ENCODE assay signal across 16 mouse cellular contexts in genomic region chr9:117388024-117388423, GRCm38 (mm10).
DNase-seq lines count a peak whose midpoint lies in the region; ATAC-seq and TF ChIP-seq lines count a peak whose summit lies in the region.
"Had no signal": no experiment of that assay in that cellular context is flagged by ENCODE, and none has a peak within 500 bp of the region (broad histone marks: within the 10 kb centered on the region; RNA-seq: fewer than 3 reads in every experiment).

No protein-coding gene starts in this region.

- H3K4me3 ChIP-seq in cerebellum, adult 2 months (replicated peaks; ENCODE audit: insufficient read depth, low read depth, low read length): no peak overlapping the region
- H3K4me3 ChIP-seq in kidney, embryonic 14.5 days (ENCODE audit: low read length): no peak overlapping the region
- H3K4me3 ChIP-seq in stomach, embryonic 16.5 days (replicated peaks; ENCODE audit: low read length): no peak overlapping the region
- H3K4me3 ChIP-seq: limb, embryonic 10.5 days; liver, embryonic 13.5 days; neural tube, embryonic 12.5 days had no signal

- H3K27me3 ChIP-seq in cerebellum, adult 2 months (ENCODE audit: control insufficient read depth, insufficient read depth, low read length): no peaks in the 10 kb centered on the region
- no peaks in the 10 kb centered on the region for H3K27me3 ChIP-seq in kidney, embryonic 14.5 days (ENCODE audit: control insufficient read depth, insufficient read depth, low read length)
- no peaks in the 10 kb centered on the region for H3K27me3 ChIP-seq in stomach, embryonic 16.5 days (ENCODE audit: control insufficient read depth, insufficient read depth, low read length)
- H3K27me3 ChIP-seq: liver, embryonic 13.5 days; neural tube, embryonic 12.5 days had no signal

- ATAC-seq in kidney, embryonic 14.5 days (ENCODE audit: low FRiP score, low TSS enrichment): no peak
- peak; percentile 33; the same call in 1 of the 2 replicates for ATAC-seq in stomach, embryonic 16.5 days (ENCODE audit: insufficient read depth, low FRiP score)

- no peaks in the 10 kb centered on the region for H3K4me1 ChIP-seq in cerebellum, adult 2 months (ENCODE audit: control insufficient read depth, insufficient read depth, low read length)
- H3K4me1 ChIP-seq in kidney, embryonic 14.5 days (ENCODE audit: control insufficient read depth, insufficient read depth, low read length): no peaks in the 10 kb centered on the region
- H3K4me1 ChIP-seq in stomach, embryonic 16.5 days (ENCODE audit: control insufficient read depth, insufficient read depth, low read length): no peaks in the 10 kb centered on the region
- H3K4me1 ChIP-seq: limb, embryonic 10.5 days; liver, embryonic 13.5 days; neural tube, embryonic 12.5 days had no signal

- DNase-seq in cerebellum, postnatal 10 days: peak; percentile 61 to 67
- DNase-seq in cerebellum, adult 2 months: no peak
- peak; percentile 71 for DNase-seq in kidney, adult 11 months
- DNase-seq in right cerebral cortex, postnatal 14 days: peak; percentile 25
- DNase-seq in right cerebral cortex, adult 18-20 months: no peak
- DNase-seq in yolk sac, embryonic 10.5 days (ENCODE audit: low spot score): no peak
- DNase-seq: adrenal gland, postnatal 14 days; cerebellum, adult 9-11 months; embryo, embryonic 11 days; gastrocnemius, postnatal 36 days; liver, embryonic 13.5 days; thymus, adult 2 months had no signal

- no peaks in the 10 kb centered on the region for H3K9me3 ChIP-seq in kidney, embryonic 14.5 days (ENCODE audit: control insufficient read depth, low read length)
- H3K9me3 ChIP-seq in stomach, embryonic 16.5 days (replicated peaks; ENCODE audit: control insufficient read depth, low read length): no peaks in the 10 kb centered on the region
- H3K9me3 ChIP-seq: limb, embryonic 10.5 days; liver, embryonic 13.5 days; neural tube, embryonic 12.5 days had no signal

- no peak overlapping the region for H3K9ac ChIP-seq in kidney, embryonic 14.5 days (ENCODE audit: low read depth, low read length)
- no peak overlapping the region for H3K9ac ChIP-seq in stomach, embryonic 16.5 days (ENCODE audit: low read length)
- H3K9ac ChIP-seq: liver, embryonic 13.5 days; neural tube, embryonic 12.5 days had no signal

- WGBS in cerebellum, adult 2 months: 32% methylated on average over 9 of the region's 9 CpGs
- 73% methylated on average over 9 of the region's 9 CpGs for WGBS in kidney, embryonic 14.5 days
- 71% methylated on average over 9 of the region's 9 CpGs for WGBS in stomach, embryonic 16.5 days

- no peak for TF ChIP-seq CTCF in cerebellum, adult 2 months (IDR thresholded peaks at IDR 0.05; ENCODE audit: borderline replicate concordance, insufficient read depth, low read depth, low read length)

- no peaks in the 10 kb centered on the region for H3K36me3 ChIP-seq in kidney, embryonic 14.5 days (ENCODE audit: control insufficient read depth, insufficient read depth, low read length)
- no peaks in the 10 kb centered on the region for H3K36me3 ChIP-seq in stomach, embryonic 16.5 days (ENCODE audit: control insufficient read depth, insufficient read depth, low read length)
- H3K36me3 ChIP-seq: limb, embryonic 10.5 days; liver, embryonic 13.5 days; neural tube, embryonic 12.5 days had no signal

- no peak overlapping the region for H3K27ac ChIP-seq in cerebellum, adult 2 months (ENCODE audit: insufficient read depth, low read length)
- H3K27ac ChIP-seq in kidney, embryonic 14.5 days (ENCODE audit: low read depth, low read length): no peak overlapping the region
- H3K27ac ChIP-seq in stomach, embryonic 16.5 days (ENCODE audit: low read length): no peak overlapping the region
- H3K27ac ChIP-seq: limb, embryonic 10.5 days; liver, embryonic 13.5 days; neural tube, embryonic 12.5 days had no signal

- no peak for TF ChIP-seq POLR2A in cerebellum, adult 2 months (IDR thresholded peaks at IDR 0.05; ENCODE audit: borderline replicate concordance, insufficient read depth, low read length)

- no peak overlapping the region for H3K4me2 ChIP-seq in kidney, embryonic 14.5 days (replicated peaks; ENCODE audit: low read depth, low read length)
- H3K4me2 ChIP-seq in stomach, embryonic 16.5 days (ENCODE audit: low read depth, low read length): no peak overlapping the region
- H3K4me2 ChIP-seq: liver, embryonic 13.5 days; neural tube, embryonic 12.5 days had no signal

Comparison
In these comparisons a context has a peak if more than half of its experiments do, and no peak if none do; other contexts are left out.
1. DNase-seq: peak in cerebellum, postnatal 10 days (2 of 2), kidney, adult 11 months (single experiment) and right cerebral cortex, postnatal 14 days (single experiment); none in cerebellum, adult 2 months (0 of 2), right cerebral cortex, adult 18-20 months (single experiment) and yolk sac, embryonic 10.5 days (single experiment).